Mouse (Mus musculus) telencephalon, adult 2 months (tissue): ENCODE data around the gene Relch.
"Not testable (repeated sequence)": the region's sequence is repeated elsewhere in the genome, so short reads cannot be mapped to it uniquely, and the experiment has no call there.

Experiments
- DNase-seq: peaks from one replicate; pipeline ENCODE4 v3.0.0-alpha.2; 2011; ENCODE audit warnings: low read depth, low spot score

The Relch gene

GRCm38 (mm10) chr1:105663171-105663961 is at the start of gene Relch, which contains the start of gene Pign:
Gene Relch (plus strand): TSS chr1:105663861.
Gene Pign (minus strand): TSS chr1:105663677.
- DNase-seq, result peak; percentile 99

GRCm38 (mm10) chr1:105630481-105630880 is 33.2 kb upstream of the Relch start:
- DNase-seq, result peak; percentile 45

- DNase-seq, result no peak
These were observed 19.6 kb upstream of the Relch start for GRCm38 (mm10) chr1:105644093-105644492.

- DNase-seq, result no peak
These were observed 13.0 kb upstream of the Relch start for GRCm38 (mm10) chr1:105650650-105651049.

DNA sequence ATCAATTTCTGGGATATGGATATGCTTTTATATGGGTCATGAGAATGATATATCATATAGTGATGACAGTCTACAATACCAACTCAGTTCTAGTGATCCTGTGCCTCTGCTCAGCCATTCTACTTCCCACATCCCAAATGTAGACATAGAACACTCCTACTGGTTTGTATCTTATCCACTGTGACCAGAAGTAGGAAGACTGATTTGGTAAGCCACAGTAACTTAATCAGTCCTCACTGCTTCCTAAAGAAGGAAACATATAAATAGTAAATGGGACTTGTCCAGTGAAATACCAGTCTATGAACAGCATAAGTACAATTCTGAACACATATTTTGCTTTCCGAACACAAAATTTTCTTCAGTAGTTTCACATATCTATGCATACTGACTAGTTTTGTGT is 9.7 kb upstream of the Relch start:
- DNase-seq, result no peak

DNA sequence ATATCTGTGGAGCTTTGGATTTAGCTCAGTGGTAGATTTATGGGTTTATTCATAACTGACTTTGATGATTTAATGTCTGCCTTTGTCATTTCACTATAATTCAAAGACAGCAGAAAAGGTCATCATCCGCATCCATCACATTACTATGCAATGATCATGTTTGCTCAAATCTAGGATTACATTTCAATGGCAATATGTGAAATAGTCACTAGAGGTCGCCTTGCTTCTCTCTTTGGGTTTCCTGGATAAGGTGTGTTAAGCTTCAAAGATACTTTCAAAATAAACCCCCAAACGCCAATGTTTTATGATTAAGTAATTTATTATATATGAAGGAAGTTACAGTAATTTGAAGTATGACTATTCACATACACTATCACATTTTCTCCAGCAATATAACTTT is 3.6 kb upstream of the Relch start:
- DNase-seq, result peak; percentile 28

GRCm38 (mm10) chr1:105662820-105663170 is 866 bp upstream of the Relch start:
- DNase-seq, result no peak

DNA sequence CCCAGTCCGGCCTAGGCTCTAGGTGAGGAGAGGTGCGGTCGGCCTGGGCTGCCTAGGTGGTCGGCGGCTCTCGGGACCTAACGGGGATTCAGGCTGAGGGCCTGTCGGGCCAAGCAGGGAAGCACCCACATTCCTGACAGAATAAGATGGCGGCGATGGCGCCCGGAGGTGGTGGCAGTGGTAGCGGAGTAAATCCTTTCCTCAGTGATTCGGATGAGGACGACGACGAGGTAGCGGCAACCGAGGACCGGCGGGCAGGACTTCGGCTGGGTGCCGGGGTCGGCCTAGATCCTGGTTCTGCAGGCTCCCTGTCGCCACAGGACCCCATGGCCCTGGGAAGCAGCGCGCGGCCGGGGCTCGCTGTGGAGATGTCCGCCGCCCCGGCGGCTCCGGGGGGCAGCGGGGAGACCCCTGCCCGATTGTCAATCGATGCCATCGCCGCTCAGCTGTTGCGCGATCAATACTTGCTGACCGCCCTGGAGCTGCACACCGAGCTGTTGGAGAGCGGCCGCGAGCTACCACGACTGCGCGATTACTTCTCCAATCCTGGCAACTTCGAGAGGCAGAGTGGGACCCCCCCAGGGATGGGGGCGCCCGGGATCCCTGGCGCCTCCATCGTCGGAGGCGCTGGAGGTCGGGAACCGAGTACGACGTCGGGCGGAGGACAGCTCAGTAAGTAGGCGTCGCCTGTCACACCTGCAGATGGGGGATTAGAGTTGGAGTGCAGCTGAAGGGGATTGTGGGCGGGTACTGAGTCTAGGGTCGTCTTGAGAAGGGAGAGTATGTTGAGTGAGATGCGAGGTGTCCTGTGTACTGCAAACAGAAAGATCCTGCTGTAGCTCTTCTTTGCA is 526 bp downstream of the Relch start:
- DNase-seq, result no peak

GRCm38 (mm10) chr1:105669700-105670099 is 6.0 kb downstream of the Relch start:
- DNase-seq, result no peak

DNA sequence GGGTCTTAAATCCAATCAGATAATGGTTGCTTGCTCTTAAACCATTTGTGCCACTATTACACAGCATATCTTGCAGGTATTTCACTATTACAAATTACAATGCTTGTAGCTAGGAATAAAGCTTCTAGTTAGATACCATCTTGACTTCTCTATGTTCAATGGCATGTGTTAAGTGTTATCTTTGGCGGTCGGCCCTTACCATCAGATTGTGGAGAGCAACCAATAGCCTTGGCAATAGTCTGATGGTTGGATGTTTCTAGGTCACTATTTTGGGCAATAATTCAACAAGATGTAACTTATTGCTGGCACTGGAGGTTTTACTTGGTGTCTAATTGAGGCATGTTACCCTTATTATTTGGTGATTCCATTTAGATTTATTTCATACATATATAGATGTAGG is 11.1 kb downstream of the Relch start:
- no peak for DNase-seq

- no peak for DNase-seq
These were observed 16.9 kb downstream of the Relch start for GRCm38 (mm10) chr1:105680587-105680986.

- peak; percentile 15 for DNase-seq
These were observed 21.8 kb downstream of the Relch start for GRCm38 (mm10) chr1:105685501-105685900.

DNA sequence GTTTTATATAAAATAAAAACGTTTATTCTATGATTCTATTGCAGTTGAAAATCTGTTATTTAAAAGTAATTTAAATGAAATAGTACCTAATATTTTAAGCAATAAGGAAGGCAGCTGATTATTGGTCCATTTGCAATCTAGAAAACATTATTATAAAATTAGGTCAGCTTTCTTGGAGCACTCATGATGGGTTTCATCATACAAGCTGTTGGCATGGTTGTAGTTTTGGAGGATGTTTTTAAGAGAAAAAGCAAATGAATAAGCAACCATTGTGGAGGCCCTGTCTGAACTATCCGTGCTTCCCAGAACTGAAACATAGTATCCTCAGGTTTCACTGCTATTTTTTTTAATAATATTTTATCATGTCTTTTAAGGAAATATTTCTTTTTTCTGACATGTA is 31.9 kb downstream of the Relch start:
- no peak for DNase-seq

- DNase-seq, result no peak
These were observed 37.4 kb downstream of the Relch start for GRCm38 (mm10) chr1:105700984-105701530.

- no peak for DNase-seq
These were observed 45.8 kb downstream of the Relch start for GRCm38 (mm10) chr1:105709415-105709814.

GRCm38 (mm10) chr1:105711227-105711626 is 47.6 kb downstream of the Relch start:
- DNase-seq, result peak; percentile 23

DNA sequence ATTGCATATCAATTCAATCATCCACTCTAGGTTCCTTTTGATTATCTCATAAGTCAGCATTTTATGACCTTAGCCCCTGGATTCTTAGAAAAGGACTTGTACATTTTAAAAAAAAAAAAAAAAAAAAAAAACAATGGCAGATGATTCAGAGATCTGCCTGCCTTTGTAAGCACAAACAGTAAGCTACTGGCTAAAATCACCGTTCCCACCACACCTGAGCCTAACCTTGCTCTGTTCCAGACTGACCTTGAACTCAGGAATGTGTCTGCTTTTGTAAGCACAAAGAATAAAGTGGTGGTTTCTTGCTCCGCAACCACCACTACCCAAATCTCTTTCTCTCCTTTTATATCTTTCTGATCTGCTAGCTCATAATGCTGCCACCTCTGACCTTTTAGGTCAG is 49.2 kb downstream of the Relch start:
- DNase-seq, result no peak

GRCm38 (mm10) chr1:105718358-105718757 is 54.7 kb downstream of the Relch start:
- no peak for DNase-seq

DNA sequence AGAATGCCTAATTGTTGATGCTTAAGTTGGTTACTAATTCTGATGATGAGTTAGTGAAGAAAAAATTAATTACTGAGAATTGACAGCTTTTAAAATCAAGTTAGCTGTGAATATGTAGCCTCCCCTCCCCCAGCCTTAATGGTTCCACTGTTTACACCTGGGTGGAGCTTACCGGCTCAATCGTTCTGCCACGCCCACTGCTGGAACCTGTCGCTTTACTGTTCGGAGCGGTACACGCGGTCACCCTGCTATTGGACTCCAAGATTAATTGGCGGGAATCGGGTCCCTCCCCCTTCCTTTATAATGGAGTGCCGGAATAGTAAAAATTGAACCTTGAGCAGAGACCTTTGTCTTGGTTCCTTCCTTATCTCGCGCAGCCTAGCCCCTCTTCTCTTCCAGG is 65.6 kb downstream of the Relch start:
- not testable (repeated sequence) for DNase-seq

GRCm38 (mm10) chr1:105735318-105735717 is 71.7 kb downstream of the Relch start:
- DNase-seq, result no peak

- DNase-seq, result no peak
These were observed 74.7 kb downstream of the Relch start for GRCm38 (mm10) chr1:105738334-105738733.

- DNase-seq, result no peak
These were observed 75.8 kb downstream of the Relch start for GRCm38 (mm10) chr1:105739493-105739892.
